Mouse (Mus musculus): Measurements from ENCODE around the gene Naa38. TPM values are rescaled to one million over a fixed set of nuclear protein-coding genes. Genes with fewer than 3 reads are reported as not detected.

Gene Naa38
- polyA plus RNA-seq, 1 experiment = 229 TPM

- peaks cover 44% of the 10 kb centered on the region for H3K36me3 ChIP-seq (ENCODE audit: control insufficient read depth, insufficient read depth)
- H3K27me3 ChIP-seq (ENCODE audit: control insufficient read depth, insufficient read depth, insufficient read length) = no peaks in the 10 kb centered on the region
- no peak for TF ChIP-seq CTCF (IDR thresholded peaks at IDR 0.05; ENCODE audit: control insufficient read depth, insufficient read depth, insufficient read length)
- no peak for TF ChIP-seq CEBPB (IDR thresholded peaks at IDR 0.05; ENCODE audit: low read depth)
- TF ChIP-seq MYOD1 (IDR thresholded peaks at IDR 0.05; ENCODE audit: control insufficient read depth, insufficient read length, low read depth) = no peak
- TF ChIP-seq MAX (IDR thresholded peaks at IDR 0.05) = no peak
- no peak for TF ChIP-seq MYOG (IDR thresholded peaks at IDR 0.05; ENCODE audit: control insufficient read depth, extremely low read depth, insufficient read length)
- no peak for TF ChIP-seq USF1 (IDR thresholded peaks at IDR 0.05; ENCODE audit: low read depth)
- TF ChIP-seq FOSL1 (IDR thresholded peaks at IDR 0.05; ENCODE audit: insufficient read depth, low read length, poor library complexity, severe bottlenecking) = no peak
- H3K79me2 ChIP-seq (ENCODE audit: control insufficient read depth, insufficient read depth) = peaks cover 39% of the 10 kb centered on the region
- no peak overlapping the region for H3K4me3 ChIP-seq (ENCODE audit: insufficient read depth, poor library complexity, severe bottlenecking)
- no peak overlapping the region for H3ac ChIP-seq (ENCODE audit: control insufficient read depth, insufficient read length, low read depth)
- H3K79me3 ChIP-seq (ENCODE audit: low read depth) = peaks cover 11% of the 10 kb centered on the region
Measured at GRCm38 (mm10) chr11:69364376-69364775, 30.9 kb upstream of the Naa38 start.

DNA sequence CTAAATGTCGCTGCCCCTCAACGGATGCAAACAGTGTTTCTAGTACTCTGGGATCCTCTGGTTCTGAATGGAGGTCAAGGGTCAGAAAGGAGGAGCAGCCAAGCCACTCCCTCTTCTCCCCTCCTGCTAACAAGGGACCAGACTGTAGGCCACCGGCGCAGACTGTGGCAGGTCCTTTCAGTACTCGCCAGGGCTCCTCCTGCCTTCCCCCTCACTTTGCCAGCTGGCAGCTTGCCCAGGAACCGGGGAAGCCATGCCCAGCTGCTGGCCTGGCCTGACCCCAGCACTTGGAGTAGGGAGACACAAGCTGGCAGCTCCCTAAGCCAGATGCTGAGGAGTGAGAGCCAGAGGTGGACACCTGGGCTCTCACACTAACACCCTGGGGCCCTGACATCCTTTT, 30.4 kb upstream of the Naa38 start:
- Histone ChIP-seq H3K79me2 (ENCODE audit: control insufficient read depth, insufficient read depth) (peaks cover 39% of the 10 kb centered on the region), H3ac (ENCODE audit: control insufficient read depth, insufficient read length, low read depth) (no peak overlapping the region), H3K27me3 (ENCODE audit: control insufficient read depth, insufficient read depth, insufficient read length) (no peaks in the 10 kb centered on the region), H3K4me3 (ENCODE audit: insufficient read depth, poor library complexity, severe bottlenecking) (no peak overlapping the region), H3K36me3 (ENCODE audit: control insufficient read depth, insufficient read depth) (peaks cover 39% of the 10 kb centered on the region), H3K79me3 (ENCODE audit: low read depth) (peaks cover 11% of the 10 kb centered on the region)
- TF ChIP-seq MAX (IDR thresholded peaks at IDR 0.05) (peak; percentile 33), CEBPB (IDR thresholded peaks at IDR 0.05; ENCODE audit: low read depth) (no peak)

DNA sequence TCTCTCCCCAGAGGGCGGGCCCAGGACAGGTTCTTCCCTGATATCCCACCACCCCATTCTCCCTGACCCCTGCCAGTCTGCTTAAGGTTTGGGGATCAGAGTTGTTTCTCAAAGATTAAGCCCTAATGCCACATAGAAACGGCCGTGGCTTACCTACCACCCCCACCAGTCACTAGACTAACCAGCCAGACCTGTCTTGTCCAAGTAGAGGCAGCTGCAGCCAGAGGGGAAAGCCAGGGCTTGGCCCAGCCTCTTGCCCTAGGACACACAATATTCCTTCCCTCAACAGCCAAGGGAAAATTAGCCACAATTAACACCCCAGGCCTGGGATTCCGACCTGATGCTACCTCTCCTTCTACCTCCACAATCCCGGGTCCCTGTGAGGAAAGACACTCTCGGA, 29.6 kb upstream of the Naa38 start:
- peaks cover 32% of the 10 kb centered on the region for H3K36me3 ChIP-seq (ENCODE audit: control insufficient read depth, insufficient read depth)
- no peak overlapping the region for H3K4me3 ChIP-seq (ENCODE audit: insufficient read depth, poor library complexity, severe bottlenecking)
- peak overlapping the region; percentile 63 for H3ac ChIP-seq (ENCODE audit: control insufficient read depth, insufficient read length, low read depth)
- H3K27me3 ChIP-seq (ENCODE audit: control insufficient read depth, insufficient read depth, insufficient read length) = no peaks in the 10 kb centered on the region
- peaks cover 11% of the 10 kb centered on the region for H3K79me3 ChIP-seq (ENCODE audit: low read depth)
- TF ChIP-seq USF1 (IDR thresholded peaks at IDR 0.05; ENCODE audit: low read depth) = no peak
- TF ChIP-seq MYOD1 (IDR thresholded peaks at IDR 0.05; ENCODE audit: control insufficient read depth, insufficient read length, low read depth) = no peak
- TF ChIP-seq MAX (IDR thresholded peaks at IDR 0.05) = no peak
- TF ChIP-seq FOSL1 (IDR thresholded peaks at IDR 0.05; ENCODE audit: insufficient read depth, low read length, poor library complexity, severe bottlenecking) = no peak
- TF ChIP-seq CEBPB (IDR thresholded peaks at IDR 0.05; ENCODE audit: low read depth) = no peak
- TF ChIP-seq MYOG (IDR thresholded peaks at IDR 0.05; ENCODE audit: control insufficient read depth, extremely low read depth, insufficient read length) = no peak
- TF ChIP-seq CTCF (IDR thresholded peaks at IDR 0.05; ENCODE audit: control insufficient read depth, insufficient read depth, insufficient read length) = no peak
- peaks cover 39% of the 10 kb centered on the region for H3K79me2 ChIP-seq (ENCODE audit: control insufficient read depth, insufficient read depth)

- TF ChIP-seq USF1 (IDR thresholded peaks at IDR 0.05; ENCODE audit: low read depth) = no peak
- TF ChIP-seq MAX (IDR thresholded peaks at IDR 0.05) = no peak
- no peak for TF ChIP-seq CTCF (IDR thresholded peaks at IDR 0.05; ENCODE audit: control insufficient read depth, insufficient read depth, insufficient read length)
- TF ChIP-seq CEBPB (IDR thresholded peaks at IDR 0.05; ENCODE audit: low read depth) = no peak
- TF ChIP-seq MYOG (IDR thresholded peaks at IDR 0.05; ENCODE audit: control insufficient read depth, extremely low read depth, insufficient read length) = no peak
- no peak for TF ChIP-seq MYOD1 (IDR thresholded peaks at IDR 0.05; ENCODE audit: control insufficient read depth, insufficient read length, low read depth)
- TF ChIP-seq FOSL1 (IDR thresholded peaks at IDR 0.05; ENCODE audit: insufficient read depth, low read length, poor library complexity, severe bottlenecking) = no peak
- peaks cover 26% of the 10 kb centered on the region for H3K36me3 ChIP-seq (ENCODE audit: control insufficient read depth, insufficient read depth)
- peaks cover 39% of the 10 kb centered on the region for H3K79me2 ChIP-seq (ENCODE audit: control insufficient read depth, insufficient read depth)
- peaks cover 11% of the 10 kb centered on the region for H3K79me3 ChIP-seq (ENCODE audit: low read depth)
- peak overlapping the region; percentile 64 for H3K4me3 ChIP-seq (ENCODE audit: insufficient read depth, poor library complexity, severe bottlenecking)
- no peaks in the 10 kb centered on the region for H3K27me3 ChIP-seq (ENCODE audit: control insufficient read depth, insufficient read depth, insufficient read length)
- H3ac ChIP-seq (ENCODE audit: control insufficient read depth, insufficient read length, low read depth) = peak overlapping the region; percentile 63
Measured at GRCm38 (mm10) chr11:69366157-69366854, 29.0 kb upstream of the Naa38 start.

DNA sequence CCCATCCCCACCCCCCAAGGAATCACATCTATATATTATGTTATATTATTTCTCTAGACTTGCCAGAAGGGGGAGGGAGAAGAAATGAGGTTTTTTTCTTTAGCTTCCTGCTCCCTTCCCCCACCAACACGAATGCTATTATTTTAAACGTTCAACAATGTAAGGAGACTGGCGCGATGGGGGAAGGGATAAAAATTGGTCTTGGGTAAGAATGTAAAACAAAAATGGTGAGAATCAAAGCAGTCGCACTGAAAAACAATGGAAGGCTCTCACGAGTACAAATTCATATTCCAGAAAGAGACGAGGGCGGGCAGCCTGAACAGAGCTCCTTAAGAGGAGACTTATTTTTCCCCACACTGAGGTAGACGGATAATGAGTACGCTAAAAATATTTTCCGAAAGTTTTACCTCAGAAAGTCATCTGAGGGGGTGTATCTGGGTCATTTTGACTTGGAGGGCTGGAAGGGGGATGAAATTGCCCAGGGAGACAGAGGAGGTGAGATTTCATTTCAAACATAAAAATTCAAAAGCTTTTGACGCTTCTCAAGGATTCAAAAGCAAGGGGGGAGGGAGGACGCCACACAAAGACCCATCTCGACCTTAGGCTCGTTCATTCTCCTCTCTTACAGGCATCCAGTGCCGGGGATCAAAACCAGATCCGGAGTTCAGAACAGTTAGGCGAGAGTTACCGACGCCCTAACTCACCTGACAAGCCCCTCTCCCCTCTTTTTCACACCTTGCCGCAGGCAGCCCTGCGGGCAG, 28.3 kb upstream of the Naa38 start:
- H3K79me2 ChIP-seq (ENCODE audit: control insufficient read depth, insufficient read depth) = peaks cover 39% of the 10 kb centered on the region
- peaks cover 11% of the 10 kb centered on the region for H3K79me3 ChIP-seq (ENCODE audit: low read depth)
- peaks cover 19% of the 10 kb centered on the region for H3K36me3 ChIP-seq (ENCODE audit: control insufficient read depth, insufficient read depth)
- peak overlapping the region; percentile 52 for H3ac ChIP-seq (ENCODE audit: control insufficient read depth, insufficient read length, low read depth)
- H3K4me3 ChIP-seq (ENCODE audit: insufficient read depth, poor library complexity, severe bottlenecking) = peak overlapping the region; percentile 64
- TF ChIP-seq MAX (IDR thresholded peaks at IDR 0.05) (no peak), CTCF (IDR thresholded peaks at IDR 0.05; ENCODE audit: control insufficient read depth, insufficient read depth, insufficient read length) (no peak), CEBPB (IDR thresholded peaks at IDR 0.05; ENCODE audit: low read depth) (no peak), USF1 (IDR thresholded peaks at IDR 0.05; ENCODE audit: low read depth) (no peak), FOSL1 (IDR thresholded peaks at IDR 0.05; ENCODE audit: insufficient read depth, low read length, poor library complexity, severe bottlenecking) (no peak), MYOG (IDR thresholded peaks at IDR 0.05; ENCODE audit: control insufficient read depth, extremely low read depth, insufficient read length) (no peak)
- no peaks in the 10 kb centered on the region for H3K27me3 ChIP-seq (ENCODE audit: control insufficient read depth, insufficient read depth, insufficient read length)
